Mouse (Mus musculus): ENCODE data around the gene Emc4. TPM values are rescaled to one million over a fixed set of nuclear protein-coding genes. Genes with fewer than 3 reads are reported as not detected.

Emc4 gene
- total RNA-seq, 2 experiments from 2014 or later = 147 to 166 TPM

DNA sequence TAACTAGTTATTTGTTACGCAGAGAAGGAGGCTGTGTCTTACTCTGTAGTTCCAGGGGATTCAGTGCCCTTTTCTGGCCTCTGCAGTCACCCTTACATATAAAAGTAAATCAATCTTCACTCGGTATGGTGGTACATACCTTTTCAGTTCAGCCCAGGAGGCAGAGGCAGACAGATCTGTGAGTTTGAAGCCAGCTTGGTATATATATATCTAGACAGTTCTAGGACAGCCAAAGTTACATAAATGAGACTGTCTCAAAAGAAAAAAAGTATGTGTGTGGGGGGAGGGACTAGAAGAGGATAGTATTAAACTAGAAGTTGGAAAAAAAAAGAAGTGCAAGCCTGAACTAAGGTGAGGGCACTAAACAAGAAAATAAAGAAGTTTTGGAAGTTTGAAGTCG is 19.6 kb downstream of the Emc4 start:
- no peak for DNase-seq (ENCODE audit: low spot score in 2 of 2)
- intact Hi-C loops (cut with DNase I) = no loop called here

DNA sequence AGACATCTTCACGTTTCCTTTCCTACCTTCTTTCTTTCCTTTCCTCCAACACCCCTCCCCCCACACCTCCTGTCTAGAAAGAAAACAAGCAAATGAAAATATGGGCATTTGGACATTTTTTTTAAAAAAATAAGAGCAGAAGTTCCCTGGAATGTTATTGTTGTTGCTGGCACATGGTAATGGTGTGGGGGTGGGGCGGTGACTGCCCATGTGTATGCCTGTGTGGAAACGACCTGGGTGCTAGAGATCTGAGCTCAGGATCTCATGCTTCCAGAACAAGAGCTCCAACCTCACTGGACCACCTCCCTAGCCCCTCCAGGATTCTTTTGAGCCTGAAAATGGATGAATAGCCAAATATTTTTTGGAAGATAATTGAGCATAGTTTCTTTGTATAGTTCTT is 26.7 kb downstream of the Emc4 start:
- no peak for DNase-seq (ENCODE audit: low spot score in 2 of 2)
- intact Hi-C loops (cut with DNase I) = no loop called here

DNA sequence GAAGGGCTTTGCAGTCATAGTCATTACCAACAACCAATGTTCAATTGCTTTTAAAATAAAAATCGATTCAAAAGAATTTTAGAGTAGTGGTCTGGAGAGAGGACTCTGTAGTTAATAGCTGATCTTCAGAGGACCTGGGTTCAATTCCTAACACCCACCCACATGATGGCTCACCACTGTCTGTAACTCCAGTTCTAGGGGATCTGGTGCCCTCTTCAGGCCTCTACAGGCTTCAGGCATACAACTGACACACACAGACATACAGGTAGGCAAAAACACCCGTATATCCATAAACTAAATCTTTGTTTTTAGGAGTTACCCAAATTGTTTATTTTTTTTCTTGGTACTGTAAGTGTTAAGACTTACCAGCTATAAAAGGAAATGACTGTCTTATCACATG is 28.1 kb downstream of the Emc4 start:
- intact Hi-C loops (cut with DNase I) = no loop called here

DNA sequence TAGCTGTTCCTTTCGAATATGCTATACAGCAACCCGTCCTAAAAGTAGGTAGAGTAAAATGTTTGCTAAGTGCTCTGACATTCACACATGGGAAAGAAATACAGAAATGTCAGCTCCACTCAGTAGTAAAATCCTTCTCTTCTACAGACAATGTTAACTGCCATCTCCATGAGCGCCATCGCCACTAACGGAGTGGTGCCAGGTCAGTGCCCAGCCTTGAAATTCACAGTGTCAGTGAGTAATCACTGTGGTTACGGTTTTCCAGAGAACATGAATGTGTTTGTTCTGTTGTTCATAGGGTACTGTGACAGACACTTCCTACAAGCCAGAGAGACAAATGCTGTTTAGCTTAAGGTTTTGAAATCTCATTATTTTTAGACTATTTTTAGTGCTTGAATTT is 30.6 kb downstream of the Emc4 start:
- intact Hi-C loops (cut with DNase I) = no loop called here

More for the DNA sequence above, 28.1 kb downstream of the Emc4 start:
- DNase-seq (ENCODE audit: low spot score in 2 of 2) = no peak

DNA sequence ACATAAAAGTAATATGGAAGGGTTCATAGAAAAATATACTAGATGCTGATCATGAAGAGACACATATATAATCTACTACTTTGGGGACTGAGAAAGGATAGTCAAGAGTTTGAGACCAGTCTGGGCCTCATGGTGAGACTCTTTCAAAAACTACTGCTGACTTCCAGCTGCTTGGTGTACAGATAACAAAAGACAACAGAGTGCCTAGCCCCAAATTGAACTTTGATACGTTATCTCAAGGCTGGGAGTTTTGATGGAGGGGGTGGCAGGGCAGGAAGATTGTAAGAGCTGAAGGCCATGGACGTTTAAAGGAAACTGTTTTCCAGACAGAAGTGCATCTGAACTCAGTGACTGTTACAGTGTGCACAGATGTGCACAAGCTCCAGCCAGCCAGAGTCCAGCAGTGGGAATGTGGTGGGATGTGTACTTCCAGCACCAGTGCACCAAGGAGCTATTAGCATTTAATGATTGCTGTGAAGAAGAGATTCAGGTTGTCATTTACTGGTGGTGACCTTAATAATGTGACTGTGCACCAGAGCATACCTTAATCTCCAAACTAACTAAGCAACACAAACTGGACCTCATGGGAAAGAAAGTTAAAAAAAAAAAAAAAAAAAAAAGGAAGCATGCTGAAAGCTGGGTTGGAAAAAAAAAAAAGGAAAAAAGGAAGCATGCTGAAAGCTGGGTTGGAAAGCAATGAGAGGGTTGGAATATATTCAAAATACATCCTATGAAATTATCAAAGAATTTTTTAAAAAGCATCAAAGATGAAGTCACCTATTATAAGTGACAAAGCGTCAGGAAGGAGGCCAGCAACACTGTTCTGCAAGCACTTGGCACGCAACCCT is 35.6 kb downstream of the Emc4 start:
- intact Hi-C loops (cut with DNase I) = no loop called here
- no peak for DNase-seq (ENCODE audit: low spot score in 2 of 2)

More for the DNA sequence above, 30.6 kb downstream of the Emc4 start:
- no peak for DNase-seq (ENCODE audit: low spot score in 2 of 2)

DNA sequence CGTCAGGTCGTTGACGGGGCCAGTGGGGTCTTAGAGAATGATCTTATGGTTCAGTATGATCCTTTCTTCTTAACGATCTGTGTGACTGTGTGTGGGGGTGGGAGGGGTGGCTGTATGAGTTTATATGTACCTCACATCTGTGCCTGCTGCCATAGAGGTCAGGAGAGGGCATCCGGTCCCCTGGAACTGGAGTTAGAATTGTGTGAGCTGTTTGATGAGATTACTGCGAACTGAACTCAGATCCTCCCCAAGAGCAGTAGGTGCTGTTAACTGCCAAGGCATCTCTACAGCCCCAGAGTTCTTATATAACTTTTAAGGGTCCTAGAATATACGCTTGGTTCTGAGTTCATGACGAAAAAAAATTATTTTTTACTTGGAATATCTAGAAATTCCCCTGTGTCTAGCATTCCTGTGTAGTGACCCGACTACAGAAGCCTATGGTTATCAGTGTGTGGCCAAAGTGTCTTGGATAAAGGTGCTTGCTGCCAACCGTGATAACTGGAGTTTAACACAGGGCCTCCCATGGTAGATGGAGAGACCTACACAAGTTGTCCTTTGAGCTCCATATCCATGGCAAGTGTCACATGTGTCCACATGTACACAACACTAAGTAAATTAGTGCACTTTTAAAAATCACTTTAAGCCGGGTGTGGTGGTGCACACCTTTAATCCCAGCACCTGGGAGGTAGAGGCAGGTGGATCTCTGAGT is 39.6 kb downstream of the Emc4 start:
- intact Hi-C loops (cut with DNase I) = no loop called here

DNA sequence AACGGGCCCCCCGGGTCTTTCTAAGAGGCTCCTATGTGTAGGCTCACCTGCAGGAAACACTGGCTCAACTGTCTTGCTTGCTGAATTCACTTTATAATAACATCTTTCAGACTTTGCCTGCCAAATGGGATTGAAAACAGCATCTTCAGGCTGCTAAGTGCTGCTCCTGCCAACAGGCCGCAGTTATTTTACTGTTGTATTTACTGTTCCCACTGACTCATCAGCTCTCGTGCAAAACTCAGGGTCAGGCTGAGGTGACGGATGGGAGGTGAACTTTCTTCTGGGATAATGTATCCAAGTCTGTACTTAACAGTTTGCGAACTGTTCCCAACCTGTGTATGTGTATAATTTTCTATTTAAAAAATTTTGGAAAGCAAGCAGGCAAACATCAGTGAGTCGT is 48.9 kb downstream of the Emc4 start:
- no peak for DNase-seq (ENCODE audit: low spot score in 2 of 2)
- intact Hi-C loops (cut with DNase I) = no loop called here

More for the DNA sequence above, 39.6 kb downstream of the Emc4 start:
- DNase-seq (ENCODE audit: low spot score in 2 of 2) = no peak

DNA sequence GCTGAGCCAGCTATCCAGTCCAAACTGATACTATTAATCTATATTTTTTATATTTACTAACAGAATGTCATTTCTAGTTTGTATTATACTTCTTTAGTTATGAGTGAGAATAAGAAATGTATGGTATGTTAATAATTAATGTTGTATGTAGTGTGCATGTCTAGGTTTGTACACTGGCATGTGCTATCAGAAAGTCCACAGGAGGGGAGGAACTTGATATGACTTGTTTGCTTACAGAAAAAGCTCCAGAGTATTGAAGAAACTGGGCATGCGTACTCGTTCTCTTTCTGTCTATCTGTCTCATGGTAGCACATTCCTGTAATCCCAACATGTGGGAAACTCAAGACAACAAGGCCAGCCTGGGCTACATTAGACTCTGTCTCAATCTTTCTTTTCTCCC is 49.6 kb downstream of the Emc4 start:
- DNase-seq (ENCODE audit: low spot score in 2 of 2) = no peak
- intact Hi-C loops (cut with DNase I) = no loop called here

DNA sequence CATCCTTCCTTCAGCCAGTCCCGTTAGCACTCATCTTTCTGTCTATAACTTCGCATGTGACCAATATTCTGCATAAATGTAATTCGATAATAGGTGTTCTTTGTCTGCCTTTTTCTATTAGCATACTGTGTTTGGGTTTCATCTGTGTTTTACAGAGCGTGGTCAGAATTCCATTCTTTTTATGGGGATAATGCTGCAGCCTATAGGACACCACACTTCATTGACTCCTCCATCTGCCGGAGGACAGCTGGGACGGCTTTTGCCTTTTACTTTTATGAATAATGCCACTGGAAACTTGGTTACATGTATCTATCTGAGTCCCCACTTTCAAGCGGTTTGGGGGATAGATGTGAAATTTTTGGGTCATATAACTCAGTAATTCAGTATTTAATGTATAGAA is 52.2 kb downstream of the Emc4 start:
- intact Hi-C loops (cut with DNase I) = no loop called here
- DNase-seq (ENCODE audit: low spot score in 2 of 2) = no peak

Other genes with a start within 250 kb of the Emc4 start
- not detected for gene Olfr1316, start 233.1 kb downstream of the Emc4 start, total RNA-seq (2021)
- gene Olfr1317, start 227.7 kb downstream of the Emc4 start, total RNA-seq (2021) = not detected
- gene Olfr1318, start 213.8 kb downstream of the Emc4 start, total RNA-seq (2021) = not detected
- 100 to 1,000 TPM; 162 to 163 TPM for gene Lpcat4, start 128.6 kb downstream of the Emc4 start, total RNA-seq (2021)
- gene Nutm1, start 108.7 kb downstream of the Emc4 start, total RNA-seq (2021) = under 1 TPM in 1 of 2 experiments, not detected in 1; 0.20 TPM
- 10 to 100 TPM; 50.4 to 51.7 TPM for gene Nop10, start 106.1 kb downstream of the Emc4 start, total RNA-seq (2021)
- 100 to 1,000 TPM; 114 to 134 TPM for gene Slc12a6, start 102.2 kb downstream of the Emc4 start, total RNA-seq (2021)
- 1 to 10 TPM in 1 of 2 experiments, not detected in 1; 4.8 TPM for gene Gm21985, start 101.7 kb downstream of the Emc4 start, total RNA-seq (2021)
- gene Katnbl1, start 11.2 kb upstream of the Emc4 start, total RNA-seq (2021) = 10 to 100 TPM; 12.7 to 16.3 TPM
- 10 to 100 TPM; 46.7 to 50.5 TPM for gene Emc7, start 87.0 kb upstream of the Emc4 start, total RNA-seq (2021)
- gene Chrm5, start 112.7 kb upstream of the Emc4 start, total RNA-seq (2021) = 1 to 10 TPM in 1 of 2 experiments, under 1 TPM in 1; 0.44 to 1.5 TPM
- gene Aven, start 124.9 kb upstream of the Emc4 start, total RNA-seq (2021) = 10 to 100 TPM; 11.1 to 12.6 TPM

Data from left cerebral cortex, postnatal 36 days (tissue).